Mouse (Mus musculus) CD4-positive naive resting alpha-beta T cell, adult 76 days (primary cell): ENCODE data around the gene Olfr1045. TPM values are rescaled to one million over a fixed set of nuclear protein-coding genes. Genes with fewer than 3 reads are reported as not detected.

Experiments
- total RNA-seq: library from RNA; stranded (reverse); gene quantifications from one replicate; pipeline ENCODE4 v1.2.4, GENCODE M21; 2023

Olfr1045 gene
- not detected for total RNA-seq

GRCm38 (mm10) chr2:86202909-86203308, at the start of gene Olfr1045:
Gene Olfr1045 (minus strand): TSS chr2:86203009.

GRCm38 (mm10) chr2:86240189-86240588, 37.4 kb upstream of the Olfr1045 start, which contains the start of gene Olfr1048:
Gene Olfr1048 (minus strand): TSS chr2:86240289.

GRCm38 (mm10) chr2:86231301-86231700, 28.5 kb upstream of the Olfr1045 start, which contains the start of gene Olfr1047:
Gene Olfr1047 (minus strand): TSS chr2:86231401.

GRCm38 (mm10) chr2:86219214-86219613, 16.4 kb upstream of the Olfr1045 start, which contains the start of gene Olfr1046:
Gene Olfr1046 (minus strand): TSS chr2:86219314.

GRCm38 (mm10) chr2:86185583-86185982, 17.2 kb downstream of the Olfr1045 start, which contains the start of gene Olfr52:
Gene Olfr52 (minus strand): TSS chr2:86185683.

GRCm38 (mm10) chr2:86177720-86178119, 25.1 kb downstream of the Olfr1045 start, which contains the start of gene Olfr1044:
Gene Olfr1044 (minus strand): TSS chr2:86177820.

GRCm38 (mm10) chr2:86167422-86167821, 35.4 kb downstream of the Olfr1045 start, which contains the start of gene Olfr1043:
Gene Olfr1043 (minus strand): TSS chr2:86167522.

GRCm38 (mm10) chr2:86161738-86162137, 41.1 kb downstream of the Olfr1045 start, which contains the start of gene Olfr1042:
Gene Olfr1042 (minus strand): TSS chr2:86161838.

GRCm38 (mm10) chr2:86146632-86147031, 56.2 kb downstream of the Olfr1045 start, which contains the start of gene Olfr1040:
Gene Olfr1040 (minus strand): TSS chr2:86146732.

Other genes with a start within 250 kb of the Olfr1045 start
- not detected for gene Olfr1029, start 229.1 kb downstream of the Olfr1045 start, total RNA-seq
- gene Olfr1030, start 223.7 kb downstream of the Olfr1045 start, total RNA-seq, result not detected
- gene Olfr1031, start 212.7 kb downstream of the Olfr1045 start, total RNA-seq, result not detected
- gene Olfr1032, start 197.5 kb downstream of the Olfr1045 start, total RNA-seq, result not detected
- not detected for gene Olfr1033, start 182.4 kb downstream of the Olfr1045 start, total RNA-seq
- not detected for gene Olfr1034, start 157.1 kb downstream of the Olfr1045 start, total RNA-seq
- not detected for gene Olfr1036, start 129.0 kb downstream of the Olfr1045 start, total RNA-seq
- not detected for gene Olfr1037, start 115.6 kb downstream of the Olfr1045 start, total RNA-seq
- not detected for gene Olfr1039, start 67.1 kb downstream of the Olfr1045 start, total RNA-seq
- not detected for gene Olfr1040, start 56.3 kb downstream of the Olfr1045 start, total RNA-seq
- not detected for gene Olfr1042, start 41.2 kb downstream of the Olfr1045 start, total RNA-seq
- not detected for gene Olfr1043, start 35.5 kb downstream of the Olfr1045 start, total RNA-seq
- not detected for gene Olfr1044, start 25.2 kb downstream of the Olfr1045 start, total RNA-seq
- gene Olfr52, start 17.3 kb downstream of the Olfr1045 start, total RNA-seq, result not detected
- not detected for gene Olfr1046, start 16.3 kb upstream of the Olfr1045 start, total RNA-seq
- gene Olfr1047, start 28.4 kb upstream of the Olfr1045 start, total RNA-seq, result not detected
- not detected for gene Olfr1048, start 37.3 kb upstream of the Olfr1045 start, total RNA-seq
- gene Olfr1049, start 55.3 kb upstream of the Olfr1045 start, total RNA-seq, result not detected
- gene Olfr1051, start 76.1 kb upstream of the Olfr1045 start, total RNA-seq, result not detected
- not detected for gene Olfr1052, start 89.4 kb upstream of the Olfr1045 start, total RNA-seq
- gene Olfr1053, start 112.3 kb upstream of the Olfr1045 start, total RNA-seq, result not detected
- gene Olfr1054, start 132.4 kb upstream of the Olfr1045 start, total RNA-seq, result not detected
- not detected for gene Olfr1055, start 147.3 kb upstream of the Olfr1045 start, total RNA-seq
- not detected for gene Olfr1056, start 159.5 kb upstream of the Olfr1045 start, total RNA-seq
- not detected for gene Olfr1057, start 175.4 kb upstream of the Olfr1045 start, total RNA-seq
- not detected for gene Olfr1058, start 185.6 kb upstream of the Olfr1045 start, total RNA-seq
- not detected for gene Olfr1061, start 211.0 kb upstream of the Olfr1045 start, total RNA-seq
- gene Olfr1062, start 223.7 kb upstream of the Olfr1045 start, total RNA-seq, result not detected
- gene Olfr1065, start 247.6 kb upstream of the Olfr1045 start, total RNA-seq, result not detected